Mouse (Mus musculus) heart, postnatal 4 days (tissue): ENCODE measurements at regions not wholly inside any gene's neighbourhood (a gene's known extent, or its start where the extent isn't known, plus 50 kb on each side); places are given as distances from the start of the nearest gene placed in this dataset.
"Not testable (repeated sequence)": the region's sequence is repeated elsewhere in the genome, so short reads cannot be mapped to it uniquely, and the experiment has no call there.

Experiments used
- DNase-seq: peaks from one replicate; pipeline ENCODE4 v3.0.0; 2021

GRCm38 (mm10) chr11:23079936-23080794 is 72.8 kb downstream of the Fam161a start:
- DNase-seq = peak; percentile 22

- DNase-seq = no peak
Measured at GRCm38 (mm10) chr11:23081616-23082015, 74.3 kb downstream of the Fam161a start.

- DNase-seq = not testable (repeated sequence)
Measured at GRCm38 (mm10) chr11:23083811-23084210, 76.5 kb downstream of the Fam161a start.

- DNase-seq = no peak
Measured at GRCm38 (mm10) chr11:23095287-23095686, 88.0 kb downstream of the Fam161a start.

GRCm38 (mm10) chr11:23095723-23096122 is 88.4 kb downstream of the Fam161a start:
- not testable (repeated sequence) for DNase-seq

- no peak for DNase-seq
Measured at GRCm38 (mm10) chr11:23096451-23097222, 89.3 kb downstream of the Fam161a start.

GRCm38 (mm10) chr11:23097223-23097490 is 89.8 kb downstream of the Fam161a start:
- no peak for DNase-seq

- no peak for DNase-seq
Measured at GRCm38 (mm10) chr11:23114636-23115035, 107.3 kb downstream of the Fam161a start.

GRCm38 (mm10) chr11:23120533-23121210 is 113.3 kb downstream of the Fam161a start:
- DNase-seq = no peak

GRCm38 (mm10) chr11:23124198-23124951 is 117.0 kb downstream of the Fam161a start:
- peak; percentile 25 for DNase-seq

- no peak for DNase-seq
Measured at GRCm38 (mm10) chr11:23131122-23131521, 123.8 kb downstream of the Fam161a start.

GRCm38 (mm10) chr11:23131632-23132031 is 124.2 kb upstream of the Xpo1 start:
- no peak for DNase-seq

- DNase-seq = no peak
Measured at GRCm38 (mm10) chr11:23140429-23141099, 115.3 kb upstream of the Xpo1 start.

GRCm38 (mm10) chr11:23141100-23141837 is 114.6 kb upstream of the Xpo1 start:
- no peak for DNase-seq

GRCm38 (mm10) chr11:23148048-23148596 is 107.7 kb upstream of the Xpo1 start:
- DNase-seq = no peak

- DNase-seq = peak; percentile 13
Measured at GRCm38 (mm10) chr11:23149556-23150244, 106.1 kb upstream of the Xpo1 start.

GRCm38 (mm10) chr11:23154851-23155250 is 101.0 kb upstream of the Xpo1 start:
- DNase-seq = no peak

- no peak for DNase-seq
Measured at GRCm38 (mm10) chr11:23168546-23169218, 87.2 kb upstream of the Xpo1 start.

- no peak for DNase-seq
Measured at GRCm38 (mm10) chr11:23169742-23170428, 86.0 kb upstream of the Xpo1 start.
